In genomic region chr10:117013689-117014390, GRCm38 (mm10) we compare ENCODE assay signal across 9 mouse cellular contexts. TPM values are rescaled to one million over a fixed set of nuclear protein-coding genes. Genes with fewer than 3 reads are reported as not detected.
DNase-seq lines count a peak whose midpoint lies in the region; ATAC-seq lines count a peak whose summit lies in the region.
"Had no signal": no experiment of that assay in that cellular context is flagged by ENCODE, and none has a peak within 500 bp of the region (broad histone marks: within the 10 kb centered on the region; RNA-seq: fewer than 3 reads in every experiment).

No protein-coding gene starts in this region.

- H3K4me2 ChIP-seq in hindbrain, embryonic 15.5 days: peak overlapping the region; percentile 41
- no peak overlapping the region for H3K4me2 ChIP-seq in midbrain, embryonic 11.5 days
- H3K4me2 ChIP-seq: liver, embryonic 13.5 days had no signal

- peak; percentile 84 for ATAC-seq in hindbrain, embryonic 15.5 days (ENCODE audit: low FRiP score, low read depth)
- peak; percentile 81; the same call in 1 of the 2 replicates for ATAC-seq in midbrain, embryonic 11.5 days (ENCODE audit: low FRiP score)
- no peak for ATAC-seq in CD4-positive, CD25-positive, alpha-beta regulatory T cell, adult 4 months

- WGBS in hindbrain, embryonic 15.5 days: 13% methylated on average over 12 of the region's 12 CpGs
- WGBS in midbrain, embryonic 11.5 days: 30% methylated on average over 12 of the region's 12 CpGs

- H3K27me3 ChIP-seq in hindbrain, embryonic 15.5 days: no peaks in the 10 kb centered on the region
- H3K27me3 ChIP-seq in midbrain, embryonic 11.5 days (ENCODE audit: control insufficient read depth, insufficient read depth, low read length): no peaks in the 10 kb centered on the region
- H3K27me3 ChIP-seq: liver, embryonic 13.5 days had no signal

- H3K9ac ChIP-seq in hindbrain, embryonic 15.5 days: no peak overlapping the region
- no peak overlapping the region for H3K9ac ChIP-seq in midbrain, embryonic 11.5 days (ENCODE audit: low read length)
- H3K9ac ChIP-seq: liver, embryonic 13.5 days had no signal

- no peaks in the 10 kb centered on the region for H3K9me3 ChIP-seq in hindbrain, embryonic 15.5 days
- H3K9me3 ChIP-seq in midbrain, embryonic 11.5 days (ENCODE audit: control insufficient read depth, low read length): no peaks in the 10 kb centered on the region

- no peak overlapping the region for H3K4me3 ChIP-seq in hindbrain, embryonic 15.5 days
- no peak overlapping the region for H3K4me3 ChIP-seq in midbrain, embryonic 11.5 days (ENCODE audit: low read depth, low read length)
- H3K4me3 ChIP-seq: liver, embryonic 13.5 days had no signal

- H3K4me1 ChIP-seq in hindbrain, embryonic 15.5 days (replicated peaks): peaks cover 4% of the 10 kb centered on the region; the same call in 1 of the 2 replicates
- peaks cover 6% of the 10 kb centered on the region for H3K4me1 ChIP-seq in midbrain, embryonic 11.5 days (ENCODE audit: control insufficient read depth, insufficient read depth, low read length)
- H3K4me1 ChIP-seq: liver, embryonic 13.5 days had no signal

- no peaks in the 10 kb centered on the region for H3K36me3 ChIP-seq in hindbrain, embryonic 15.5 days
- H3K36me3 ChIP-seq in midbrain, embryonic 11.5 days (ENCODE audit: control insufficient read depth, insufficient read depth, low read length): no peaks in the 10 kb centered on the region
- H3K36me3 ChIP-seq: liver, embryonic 13.5 days had no signal

- no peak overlapping the region for H3K27ac ChIP-seq in hindbrain, embryonic 15.5 days (replicated peaks)
- H3K27ac ChIP-seq in midbrain, embryonic 11.5 days (ENCODE audit: low read depth, low read length): no peak overlapping the region
- H3K27ac ChIP-seq: liver, embryonic 13.5 days had no signal

- DNase-seq in kidney, postnatal 4 days: peak; percentile 22 to 55
- DNase-seq in kidney, postnatal 25 days: no peak
- peak; percentile 40 for DNase-seq in embryo, embryonic 9.5 days (ENCODE audit: extremely low spot score)
- DNase-seq in midbrain, embryonic 11.5 days (ENCODE audit: low spot score, missing footprints): no peak
- DNase-seq in telencephalon, adult 2 months (ENCODE audit: low read depth, low spot score): peak; percentile 93
- DNase-seq in cerebellum, postnatal 10 days: no peak
- DNase-seq: liver, embryonic 13.5 days had no signal

RNA-seq across cellular contexts. Expression of gene Best3, which starts 27.7 kb away (rescaled TPM):
- polyA plus RNA-seq in hindbrain, embryonic 15.5 days (2015; fragmentation: Nextera tagmentation; extraction: Ambion mirVana): 0.08 and 0.17 TPM in 2 replicates
- 0.12 TPM in 1 of 2 replicates, not detected in the other for polyA plus RNA-seq in midbrain, embryonic 11.5 days (2014; fragmentation: Nextera tagmentation; extraction: Ambion mirVana)
- not detected for polyA plus RNA-seq in CD4-positive, CD25-positive, alpha-beta regulatory T cell, adult 4 months (2017; shearing (Covaris generic))

RNA-seq across cellular contexts. Expression of gene Lrrc10, which starts 31.3 kb away (rescaled TPM):
- polyA plus RNA-seq in hindbrain, embryonic 15.5 days (2015; fragmentation: Nextera tagmentation; extraction: Ambion mirVana): not detected in 2 replicates
- 0.15 TPM in 1 of 2 replicates, not detected in the other for polyA plus RNA-seq in midbrain, embryonic 11.5 days (2014; fragmentation: Nextera tagmentation; extraction: Ambion mirVana)
- not detected for polyA plus RNA-seq in CD4-positive, CD25-positive, alpha-beta regulatory T cell, adult 4 months (2017; shearing (Covaris generic))
- polyA plus RNA-seq: liver, embryonic 13.5 days had no signal

RNA-seq across cellular contexts. Expression of gene Gm10271, which starts 41.4 kb away (rescaled TPM):
- not detected in 2 replicates for polyA plus RNA-seq in hindbrain, embryonic 15.5 days (2015; fragmentation: Nextera tagmentation; extraction: Ambion mirVana)
- not detected in 2 replicates for polyA plus RNA-seq in midbrain, embryonic 11.5 days (2014; fragmentation: Nextera tagmentation; extraction: Ambion mirVana)
- not detected for polyA plus RNA-seq in CD4-positive, CD25-positive, alpha-beta regulatory T cell, adult 4 months (2017; shearing (Covaris generic))
- polyA plus RNA-seq: liver, embryonic 13.5 days had no signal

RNA-seq across cellular contexts. Expression of gene Cct2, which starts 49.8 kb away (rescaled TPM):
- polyA plus RNA-seq in hindbrain, embryonic 15.5 days (2015; fragmentation: Nextera tagmentation; extraction: Ambion mirVana): 237 and 245 TPM in 2 replicates
- 337 and 338 TPM in 2 replicates for polyA plus RNA-seq in midbrain, embryonic 11.5 days (2014; fragmentation: Nextera tagmentation; extraction: Ambion mirVana)
- polyA plus RNA-seq in CD4-positive, CD25-positive, alpha-beta regulatory T cell, adult 4 months (2017; shearing (Covaris generic)): 100 to 1,000 TPM; 185 to 226 TPM

Comparison
In these comparisons a context has a peak if more than half of its experiments do, and no peak if none do; other contexts are left out.
1. DNase-seq: peak in kidney, postnatal 4 days (2 of 2), embryo, embryonic 9.5 days (single experiment) and telencephalon, adult 2 months (single experiment); none in kidney, postnatal 25 days (0 of 2), midbrain, embryonic 11.5 days (single experiment) and cerebellum, postnatal 10 days (0 of 2).